Mouse (Mus musculus) natural killer cell, adult 2 months (primary cell): Measurements from ENCODE around the gene Kri1.
"Not testable (repeated sequence)": the region's sequence is repeated elsewhere in the genome, so short reads cannot be mapped to it uniquely, and the experiment has no call there.

Experiments
- DNase-seq, 2 experiments: peaks; one replicate each; pipeline ENCODE4 v3.0.0; 2022; ENCODE audit warnings: low spot score in 2 of 2

Kri1 gene

DNA sequence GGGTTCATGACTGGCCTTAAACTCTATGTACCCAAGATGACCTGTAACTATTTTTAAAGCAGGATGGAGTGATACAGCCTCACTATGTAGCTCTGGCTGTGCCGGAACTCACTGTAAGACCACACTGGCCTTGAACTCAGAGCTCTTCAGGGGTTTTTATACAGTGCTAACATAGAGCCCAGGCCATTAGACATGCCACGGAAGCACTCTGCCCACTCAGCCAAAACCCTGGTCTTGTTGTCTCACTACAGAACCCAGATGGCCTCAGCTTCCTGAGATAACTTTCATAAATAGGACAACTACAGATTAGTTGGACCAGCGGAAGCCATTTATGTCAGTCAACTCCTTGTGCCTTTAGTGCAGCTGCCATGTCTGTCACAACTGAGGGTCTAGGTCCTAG lies 13.4 kb downstream of the Kri1 start:
- no peak for DNase-seq

DNA sequence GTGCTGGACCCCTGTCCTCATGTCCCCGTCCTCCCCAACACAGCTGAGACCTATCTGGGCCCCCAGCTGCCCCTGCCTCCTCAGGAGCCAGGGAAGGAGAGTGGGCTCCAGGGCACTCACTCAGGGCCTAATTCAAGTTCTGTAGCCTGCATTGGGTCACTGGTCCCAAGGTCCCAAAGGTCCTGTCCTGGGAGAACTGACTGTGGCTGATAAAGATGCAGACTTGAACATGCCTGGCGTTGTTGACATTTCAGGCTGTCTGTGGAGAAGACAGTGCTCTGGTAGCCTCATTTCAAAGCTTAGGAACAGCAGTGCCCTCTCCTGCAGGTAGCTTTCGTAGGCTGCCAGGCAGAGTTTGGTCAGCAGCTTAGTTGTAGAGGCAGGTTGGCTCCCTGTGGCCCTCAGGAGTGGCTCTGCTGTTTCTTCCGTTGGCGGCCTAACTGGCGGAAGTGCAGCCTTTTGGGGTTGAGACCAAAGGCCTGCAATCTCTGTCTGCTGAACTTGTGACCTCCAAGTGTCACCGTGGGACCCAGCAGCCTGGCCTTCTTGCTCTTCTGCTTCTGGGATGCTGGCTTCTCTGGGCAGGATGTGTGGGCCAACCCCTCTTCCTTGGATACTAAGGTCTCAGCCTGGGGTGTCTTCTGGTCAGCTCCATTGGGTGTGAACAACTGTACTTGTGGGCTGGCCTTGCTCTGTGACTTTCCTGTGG lies 14.1 kb downstream of the Kri1 start:
- no peak for DNase-seq

GRCm38 (mm10) chr9:21273094-21273493 lies 14.7 kb downstream of the Kri1 start:
- DNase-seq = no peak

- DNase-seq = no peak
Observed at GRCm38 (mm10) chr9:21272391-21272790, 15.4 kb downstream of the Kri1 start.

DNA sequence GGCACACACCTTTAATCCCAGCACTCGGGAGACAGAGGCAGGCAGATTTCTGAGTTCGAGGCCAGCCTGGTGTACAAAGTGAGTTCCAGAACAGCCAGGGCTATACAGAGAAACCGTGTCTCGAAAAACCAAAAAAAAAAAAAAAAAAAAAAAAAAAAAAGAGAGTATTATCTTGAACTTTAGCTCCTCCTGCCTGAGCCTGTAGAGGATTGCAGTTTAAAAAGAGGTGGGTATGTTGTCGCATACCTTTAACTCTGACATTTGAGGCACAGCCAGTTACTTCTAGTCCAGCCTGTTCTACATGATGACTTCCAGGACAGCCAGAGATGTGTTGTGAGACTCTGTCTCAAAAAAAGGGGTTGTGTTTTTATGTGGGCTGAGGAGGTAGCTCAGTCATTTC lies 18.2 kb downstream of the Kri1 start:
- DNase-seq = not testable (repeated sequence)

DNA sequence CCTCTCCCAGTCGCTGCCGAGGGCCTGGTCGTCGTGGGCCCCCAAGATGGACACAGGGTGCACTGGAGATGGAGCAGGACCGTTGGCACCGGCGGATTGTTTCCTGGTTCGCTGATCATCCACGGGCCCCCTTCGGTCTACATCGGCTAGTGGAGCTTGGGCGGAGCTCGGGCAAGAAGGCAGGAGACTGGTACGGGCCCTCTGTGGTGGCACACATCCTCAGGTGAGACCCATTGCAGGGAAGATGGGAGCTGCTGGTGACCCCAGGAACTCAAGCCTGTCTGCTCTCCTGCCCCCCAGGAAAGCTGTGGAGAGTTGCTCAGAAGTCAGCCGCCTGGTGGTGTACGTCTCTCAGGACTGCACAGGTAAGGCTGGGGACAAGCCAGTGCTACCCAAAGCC lies 19.5 kb downstream of the Kri1 start:
- DNase-seq = no peak

- DNase-seq = no peak
Observed at GRCm38 (mm10) chr9:21266889-21267288, 20.9 kb downstream of the Kri1 start.

DNA sequence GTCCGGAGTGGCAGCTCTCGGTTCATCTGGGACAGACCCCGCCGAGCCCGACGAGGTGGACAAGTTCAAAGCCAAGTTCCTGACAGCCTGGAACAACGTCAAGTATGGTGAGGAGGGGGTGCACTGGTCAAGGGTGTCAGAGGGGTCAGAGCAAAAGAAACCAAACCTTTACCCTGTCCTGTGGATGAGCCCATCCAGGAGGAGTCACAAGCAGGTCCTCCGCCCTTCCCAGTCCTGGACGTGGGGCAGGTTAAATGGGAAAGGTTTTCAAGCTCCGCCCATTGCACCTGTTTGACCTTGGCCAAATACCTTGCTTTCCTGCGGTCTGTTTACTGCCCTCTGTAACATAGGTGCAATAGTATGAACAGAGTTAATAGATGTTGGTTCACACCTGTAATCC lies 22.2 kb downstream of the Kri1 start:
- DNase-seq = no peak

- DNase-seq = peak; percentile 97 to 98
Observed at GRCm38 (mm10) chr9:21265000-21265561, 22.7 kb downstream of the Kri1 start, which contains the start of gene Atg4d. Atg4d (plus strand) TSS chr9:21265293.

DNA sequence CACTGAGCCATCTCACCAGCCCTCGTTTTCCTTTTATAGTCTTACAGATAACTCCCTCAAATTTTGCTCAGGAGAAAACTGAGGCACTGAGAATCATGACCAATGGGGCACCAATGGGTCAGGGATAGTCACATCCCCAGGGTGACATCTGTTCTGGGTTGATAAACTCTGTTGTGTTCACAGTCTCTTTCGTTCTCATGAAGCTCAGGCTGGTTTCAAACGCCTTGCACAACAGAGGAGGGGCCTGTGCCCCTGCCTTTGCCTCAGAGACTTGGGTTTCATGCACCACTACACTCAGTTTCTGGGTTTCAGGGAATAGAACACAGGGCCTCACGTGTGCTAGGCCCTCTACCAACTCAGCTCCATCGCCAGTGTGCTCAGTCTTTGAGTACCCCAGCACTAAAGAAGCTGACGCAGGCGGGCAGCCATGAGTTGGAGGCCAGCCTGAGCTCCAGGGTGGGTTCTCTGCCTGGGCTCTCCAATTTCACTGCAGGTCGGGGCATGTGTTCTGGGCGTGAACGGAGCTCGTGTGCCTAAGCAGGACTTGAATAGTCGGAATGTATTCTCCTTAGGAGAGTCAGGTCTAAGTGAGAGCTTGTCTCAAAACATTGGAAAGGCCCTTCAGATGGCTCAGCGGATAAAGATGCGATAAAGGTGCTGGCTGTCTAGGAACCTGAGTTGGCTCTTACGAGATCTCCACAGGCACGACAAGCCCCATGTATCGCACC lies 23.3 kb downstream of the Kri1 start:
- no peak for DNase-seq

DNA sequence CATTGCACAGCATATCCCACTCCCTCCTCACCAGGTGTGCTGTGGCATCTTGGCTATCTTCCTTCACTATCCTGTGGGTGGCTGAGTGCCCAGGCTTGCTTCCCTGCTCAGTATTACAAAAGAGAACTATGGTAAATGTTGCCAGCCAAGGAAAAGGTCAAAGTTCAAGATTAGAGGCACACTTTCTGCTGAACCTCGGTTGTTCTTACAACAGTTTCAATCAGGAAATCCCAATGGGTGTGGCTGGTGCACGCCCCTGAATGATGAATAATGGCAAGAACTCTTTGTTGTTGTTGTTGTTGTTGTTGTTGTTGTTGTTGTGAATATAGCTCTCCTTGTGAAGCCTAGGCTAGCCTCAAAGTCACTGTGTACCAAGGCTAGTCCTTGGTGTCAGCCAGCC lies 25.9 kb downstream of the Kri1 start:
- DNase-seq = no peak

GRCm38 (mm10) chr9:21260491-21261040 lies 27.2 kb downstream of the Kri1 start:
- peak; percentile 44 to 52 for DNase-seq

DNA sequence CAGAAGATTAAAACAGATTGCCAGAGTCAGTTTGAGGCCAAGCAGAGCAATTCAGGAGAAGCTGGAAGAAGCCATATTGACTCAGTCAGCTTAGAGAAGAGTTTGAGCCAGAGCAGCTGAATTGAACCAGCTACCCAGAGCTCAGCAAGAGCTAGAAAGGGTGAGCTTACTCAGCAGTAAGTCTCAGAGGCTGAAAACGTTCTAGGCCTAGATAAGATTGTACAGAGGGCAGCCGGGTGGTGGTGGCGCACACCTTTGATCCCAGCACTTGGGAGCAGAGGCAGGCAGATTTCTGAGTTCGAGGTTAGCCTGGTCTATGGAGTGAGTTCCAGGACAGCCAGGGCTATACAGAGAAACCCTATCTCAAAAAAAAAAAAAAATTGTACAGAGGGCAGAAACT lies 31.4 kb downstream of the Kri1 start:
- not testable (repeated sequence) for DNase-seq

- DNase-seq = no peak
Observed at GRCm38 (mm10) chr9:21254690-21255089, 33.1 kb downstream of the Kri1 start.

- DNase-seq = no peak
Observed at GRCm38 (mm10) chr9:21251116-21251735, 36.5 kb downstream of the Kri1 start.

DNA sequence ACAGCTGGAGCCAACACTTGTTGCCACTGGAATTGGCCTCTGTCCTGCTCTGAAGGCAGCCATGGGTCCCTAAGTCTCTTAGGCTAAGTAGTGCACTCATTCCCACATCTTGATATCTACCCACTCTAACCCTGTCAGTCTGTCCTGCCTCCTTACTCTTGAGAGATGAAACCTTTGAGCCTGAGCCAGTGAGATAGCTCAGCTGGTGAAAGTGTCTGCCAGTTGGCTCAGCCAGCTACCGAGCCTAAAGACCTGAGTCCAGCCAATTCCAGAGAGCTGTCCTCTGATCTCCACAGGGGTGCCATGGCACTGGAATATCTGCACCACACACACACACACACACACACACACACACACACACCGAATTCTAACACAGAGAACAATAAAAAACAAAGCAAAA lies 37.3 kb downstream of the Kri1 start:
- no peak for DNase-seq

- peak; percentile 56 to 74 for DNase-seq
Observed at GRCm38 (mm10) chr9:21249629-21250508, 37.9 kb downstream of the Kri1 start.

GRCm38 (mm10) chr9:21248326-21248725 lies 39.4 kb downstream of the Kri1 start, which contains the start of gene S1pr5:
S1pr5 (minus strand) TSS chr9:21248443.
- DNase-seq = peak; percentile 31 to 49

- DNase-seq = peak; percentile 40 to 67
Observed at GRCm38 (mm10) chr9:21246342-21246741, 41.4 kb downstream of the Kri1 start.

- no peak for DNase-seq
Observed at GRCm38 (mm10) chr9:21245113-21245487, 42.7 kb downstream of the Kri1 start.
